13 mouse cellular contexts compared by ENCODE assay signal in the genomic region with DNA sequence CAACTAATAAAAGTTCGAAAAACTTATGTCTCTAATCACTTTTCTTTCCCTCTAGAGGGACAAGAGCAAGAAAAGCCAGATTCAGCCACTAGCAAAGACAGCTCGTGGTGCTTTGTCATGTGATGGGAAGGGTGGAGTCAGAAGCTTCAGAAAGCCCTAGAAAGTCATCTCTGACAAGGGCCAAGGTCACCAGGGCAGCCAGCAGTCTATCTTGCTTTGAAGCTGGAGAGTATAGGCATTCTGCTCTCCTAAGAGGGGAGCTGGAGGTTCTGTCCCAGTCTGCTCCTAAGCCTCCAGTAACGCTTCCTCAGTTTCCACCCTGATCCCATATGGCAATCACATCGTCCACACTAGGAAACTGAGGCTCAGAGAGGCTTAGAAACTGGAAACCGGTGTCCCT.
DNase-seq lines count a peak whose midpoint lies in the region; ATAC-seq and TF ChIP-seq lines count a peak whose summit lies in the region.
"Had no signal": no experiment of that assay in that cellular context is flagged by ENCODE, and none has a peak within 500 bp of the region (broad histone marks: within the 10 kb centered on the region; RNA-seq: fewer than 3 reads in every experiment).

No protein-coding gene starts in this region.

- 0 out of 2 replicates have a peak overlapping the region, but pooled peaks have one; percentile 54 for H3K4me3 ChIP-seq in forebrain, embryonic 14.5 days (ENCODE audit: low read depth, low read length)
- H3K4me3 ChIP-seq in hindbrain, postnatal 0 days (ENCODE audit: low read length), result no peak overlapping the region
- no peak overlapping the region for H3K4me3 ChIP-seq in neural tube, embryonic 12.5 days
- H3K4me3 ChIP-seq in liver, embryonic 12.5 days, result no peak overlapping the region
- H3K4me3 ChIP-seq: liver, embryonic 13.5 days had no signal

- no peak for TF ChIP-seq CTCF in hindbrain, postnatal 0 days (IDR thresholded peaks at IDR 0.05; ENCODE audit: low read depth)

- peak overlapping the region; percentile 100 for H3K27ac ChIP-seq in forebrain, embryonic 14.5 days (ENCODE audit: low read depth, low read length)
- H3K27ac ChIP-seq in hindbrain, postnatal 0 days, result peak overlapping the region; percentile 91
- peak overlapping the region; percentile 98 for H3K27ac ChIP-seq in neural tube, embryonic 12.5 days
- H3K27ac ChIP-seq in liver, embryonic 12.5 days, result no peak overlapping the region
- H3K27ac ChIP-seq: liver, embryonic 13.5 days had no signal

- no peak for ATAC-seq in forebrain, embryonic 14.5 days
- no peak for ATAC-seq in hindbrain, postnatal 0 days
- no peak for ATAC-seq in neural tube, embryonic 12.5 days (ENCODE audit: low FRiP score, low read depth)
- ATAC-seq in liver, embryonic 12.5 days, result no peak

- H3K4me1 ChIP-seq in forebrain, embryonic 14.5 days (ENCODE audit: control insufficient read depth, insufficient read depth, low read length), result peaks cover 68% of the 10 kb centered on the region
- H3K4me1 ChIP-seq in hindbrain, postnatal 0 days (ENCODE audit: insufficient read depth, low read length), result peaks cover 23% of the 10 kb centered on the region; the same call in 1 of the 2 replicates
- peaks cover 76% of the 10 kb centered on the region for H3K4me1 ChIP-seq in neural tube, embryonic 12.5 days
- H3K4me1 ChIP-seq in liver, embryonic 12.5 days, result peaks cover 5% of the 10 kb centered on the region

- intact Hi-C loops in heart, postnatal 10 days (cut with DNase I), result no loop called here

- no peaks in the 10 kb centered on the region for H3K9me3 ChIP-seq in forebrain, embryonic 14.5 days (replicated peaks; ENCODE audit: control insufficient read depth, low read length)
- no peaks in the 10 kb centered on the region for H3K9me3 ChIP-seq in hindbrain, postnatal 0 days (ENCODE audit: low read length)
- H3K9me3 ChIP-seq in neural tube, embryonic 12.5 days, result no peaks in the 10 kb centered on the region
- no peaks in the 10 kb centered on the region for H3K9me3 ChIP-seq in liver, embryonic 12.5 days (replicated peaks)
- H3K9me3 ChIP-seq: liver, embryonic 13.5 days had no signal

- peak; percentile 28 for DNase-seq in cerebellum, adult 9-10 months
- DNase-seq in cerebellum, adult 18-20 months, result no peak
- DNase-seq in forebrain, embryonic 14.5 days (ENCODE audit: low spot score), result peak; percentile 54
- no peak for DNase-seq in hindbrain, postnatal 0 days (ENCODE audit: low spot score)
- no peak for DNase-seq in heart, postnatal 10 days
- no peak for DNase-seq in spleen, postnatal 14 days (ENCODE audit: low spot score in 2 of 2)
- DNase-seq: adrenal gland, postnatal 25 days; heart, adult 18-20 months; kidney, adult 9 months; liver, embryonic 13.5 days; lung, postnatal 14 days had no signal

- WGBS in forebrain, embryonic 14.5 days, result 4% methylated on average over 5 of the region's 5 CpGs
- WGBS in hindbrain, postnatal 0 days, result 13% methylated on average over 5 of the region's 5 CpGs
- WGBS in neural tube, embryonic 12.5 days, result 6% methylated on average over 5 of the region's 5 CpGs
- WGBS in liver, embryonic 12.5 days (ENCODE audit: insufficient replicate concordance), result 8% methylated on average over 5 of the region's 5 CpGs

- H3K9ac ChIP-seq in forebrain, embryonic 14.5 days (ENCODE audit: low read length), result peak overlapping the region; percentile 96
- H3K9ac ChIP-seq in hindbrain, postnatal 0 days (replicated peaks; ENCODE audit: low read length), result 0 out of 2 replicates have a peak overlapping the region, but pooled peaks have one; percentile 82
- peak overlapping the region; percentile 80 for H3K9ac ChIP-seq in neural tube, embryonic 12.5 days
- H3K9ac ChIP-seq in liver, embryonic 12.5 days, result no peak overlapping the region
- H3K9ac ChIP-seq: liver, embryonic 13.5 days had no signal

- peak overlapping the region; percentile 86 for H3K4me2 ChIP-seq in forebrain, embryonic 14.5 days (ENCODE audit: low read length)
- peak overlapping the region; percentile 97; the same call in 1 of the 2 replicates for H3K4me2 ChIP-seq in hindbrain, postnatal 0 days (ENCODE audit: low read depth, low read length)
- H3K4me2 ChIP-seq in neural tube, embryonic 12.5 days (replicated peaks), result peak overlapping the region; percentile 73
- no peak overlapping the region for H3K4me2 ChIP-seq in liver, embryonic 12.5 days
- H3K4me2 ChIP-seq: liver, embryonic 13.5 days had no signal

- no peaks in the 10 kb centered on the region for H3K27me3 ChIP-seq in forebrain, embryonic 14.5 days (replicated peaks; ENCODE audit: control insufficient read depth, insufficient read depth, low read length)
- H3K27me3 ChIP-seq in hindbrain, postnatal 0 days (ENCODE audit: insufficient read depth, low read length), result 0 out of 2 replicates have a peak, but pooled peaks cover 3% of the 10 kb centered on the region
- H3K27me3 ChIP-seq in neural tube, embryonic 12.5 days (replicated peaks), result peaks cover 32% of the 10 kb centered on the region
- H3K27me3 ChIP-seq in liver, embryonic 12.5 days (replicated peaks), result peaks cover 100% of the 10 kb centered on the region

- H3K36me3 ChIP-seq in forebrain, embryonic 14.5 days (ENCODE audit: control insufficient read depth, insufficient read depth, low read length), result peaks cover 40% of the 10 kb centered on the region
- H3K36me3 ChIP-seq in hindbrain, postnatal 0 days (ENCODE audit: insufficient read depth, low read length), result peaks cover 6% of the 10 kb centered on the region; the same call in 1 of the 2 replicates
- H3K36me3 ChIP-seq in neural tube, embryonic 12.5 days, result peaks cover 25% of the 10 kb centered on the region
- no peaks in the 10 kb centered on the region for H3K36me3 ChIP-seq in liver, embryonic 12.5 days
- H3K36me3 ChIP-seq: liver, embryonic 13.5 days had no signal

Comparison
In these comparisons a context has a peak if more than half of its experiments do, and no peak if none do; other contexts are left out.
1. DNase-seq: peak in cerebellum, adult 9-10 months (single experiment) and forebrain, embryonic 14.5 days (single experiment); none in cerebellum, adult 18-20 months (0 of 2), hindbrain, postnatal 0 days (single experiment), heart, postnatal 10 days (0 of 2) and spleen, postnatal 14 days (0 of 2).